Mouse (Mus musculus) yolk sac, embryonic 10.5 days (tissue): ENCODE results near the gene Sgcg.

Experiments
- DNase-seq: peaks from one replicate; pipeline ENCODE4 v3.0.0-alpha.2; 2017; ENCODE audit warnings: low spot score

Gene Sgcg

GRCm38 (mm10) chr14:61232016-61232568, 26.2 kb downstream of the Sgcg start:
- DNase-seq, result no peak

DNA sequence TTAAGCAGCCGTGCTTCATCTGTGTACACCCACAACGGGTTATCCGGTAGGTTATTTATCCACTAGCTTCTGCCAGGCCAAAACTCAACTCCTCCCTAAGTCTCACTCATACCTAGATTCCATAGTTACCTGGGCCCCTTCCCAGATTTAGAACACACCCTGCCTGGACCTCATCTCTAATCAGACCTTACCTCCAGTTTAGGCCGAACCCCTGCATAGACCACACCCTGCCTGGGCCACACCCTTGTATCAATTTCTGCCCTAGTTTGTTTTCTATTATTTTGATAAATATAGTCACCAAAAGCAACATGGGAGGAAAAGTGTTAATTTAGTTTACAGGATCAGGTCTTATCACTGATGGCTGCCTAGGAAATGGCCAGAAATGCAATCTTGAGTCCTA, 28.1 kb downstream of the Sgcg start:
- no peak for DNase-seq

DNA sequence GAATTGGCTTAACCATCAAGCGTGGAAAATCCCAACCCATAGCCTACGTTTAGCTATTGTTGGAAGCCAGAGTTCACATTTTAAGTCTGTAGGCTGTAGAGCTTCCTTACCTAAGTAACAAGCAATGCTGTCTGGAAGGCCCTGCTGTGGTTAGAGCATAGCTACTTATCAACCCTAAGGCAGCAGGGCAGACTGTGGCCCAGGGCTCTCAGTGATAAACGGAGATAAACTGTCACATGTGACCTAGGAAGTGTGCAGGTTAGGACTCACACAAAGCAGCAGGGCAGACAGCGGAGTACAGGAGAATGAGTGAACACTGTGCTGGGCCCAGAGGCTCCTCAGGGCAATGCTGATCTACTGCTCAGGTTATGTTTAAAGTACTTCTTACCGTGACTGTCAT, 28.5 kb downstream of the Sgcg start:
- DNase-seq, result peak; percentile 20

GRCm38 (mm10) chr14:61226151-61226550, 32.1 kb downstream of the Sgcg start:
- DNase-seq, result no peak

GRCm38 (mm10) chr14:61224387-61225077, 33.8 kb downstream of the Sgcg start:
- no peak for DNase-seq

DNA sequence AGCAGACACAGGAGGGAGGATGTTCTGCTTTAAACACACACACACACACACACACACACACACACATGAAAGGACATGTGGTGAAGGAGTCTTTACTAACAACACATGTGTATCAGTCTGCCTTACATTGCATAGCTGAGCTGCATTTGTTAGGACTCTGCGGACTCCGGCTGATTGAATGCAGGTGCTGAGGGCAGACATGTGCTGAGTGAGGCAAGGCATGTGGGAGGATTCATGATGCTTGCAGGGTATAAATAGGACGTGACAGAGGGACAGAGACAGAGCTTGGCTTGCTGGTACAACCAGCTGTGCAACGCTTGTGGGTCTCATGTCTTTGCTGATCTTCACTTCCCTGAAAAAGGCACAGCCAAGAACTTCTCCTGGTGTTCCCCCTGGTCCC, 34.5 kb downstream of the Sgcg start:
- DNase-seq, result no peak

GRCm38 (mm10) chr14:61222506-61222905, 35.8 kb downstream of the Sgcg start:
- no peak for DNase-seq

GRCm38 (mm10) chr14:61221166-61221565, 37.1 kb downstream of the Sgcg start:
- DNase-seq, result no peak

GRCm38 (mm10) chr14:61211754-61212153, 46.5 kb downstream of the Sgcg start:
- DNase-seq, result no peak

DNA sequence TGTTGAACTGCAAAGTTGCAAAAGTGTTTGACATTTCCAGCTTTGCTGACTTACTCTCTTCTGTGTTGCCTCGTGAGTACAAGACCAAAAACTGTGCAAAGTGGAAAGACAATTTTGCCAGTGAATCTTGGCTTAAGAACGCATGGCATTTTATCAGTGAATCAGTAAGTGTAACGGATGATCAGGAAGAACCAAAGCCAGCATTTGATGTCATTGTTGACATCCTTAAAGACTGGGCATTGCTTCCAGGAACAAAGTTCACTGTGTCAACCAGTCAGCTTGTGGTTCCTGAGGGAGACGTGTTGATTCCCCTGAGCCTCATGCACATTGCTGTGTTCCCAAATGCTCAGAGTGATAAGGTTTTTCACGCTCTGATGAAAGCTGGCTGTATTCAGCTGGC, 48.2 kb downstream of the Sgcg start:
- no peak for DNase-seq

- no peak for DNase-seq
Observed at GRCm38 (mm10) chr14:61194416-61194815, 63.9 kb downstream of the Sgcg start.

- DNase-seq, result no peak
Observed at GRCm38 (mm10) chr14:61192326-61192725, 66.0 kb downstream of the Sgcg start.

GRCm38 (mm10) chr14:61191904-61192303, 66.4 kb downstream of the Sgcg start:
- DNase-seq, result no peak

DNA sequence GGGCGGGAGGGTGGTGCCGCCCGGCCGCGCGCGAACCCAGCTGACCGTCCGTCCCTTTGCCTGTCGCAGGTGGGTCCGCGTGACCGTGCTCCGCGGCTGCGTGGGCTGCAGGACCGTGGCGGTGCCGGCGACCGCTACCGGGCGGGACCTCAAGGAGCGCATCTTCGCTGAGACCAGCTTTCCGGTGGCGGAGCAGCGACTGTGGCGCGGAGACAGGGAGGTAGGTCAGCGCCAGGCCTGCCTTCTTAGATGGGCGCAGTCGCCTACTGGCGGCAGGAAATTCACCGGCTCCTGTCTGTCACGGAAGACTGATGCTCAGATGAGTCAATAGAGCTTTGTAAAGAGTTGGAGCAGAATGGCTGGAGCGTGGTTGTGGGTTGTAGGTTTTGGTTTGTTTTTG, 85.1 kb downstream of the Sgcg start:
- no peak for DNase-seq

GRCm38 (mm10) chr14:61172548-61173158, 85.6 kb downstream of the Sgcg start:
- DNase-seq, result peak; percentile 100

DNA sequence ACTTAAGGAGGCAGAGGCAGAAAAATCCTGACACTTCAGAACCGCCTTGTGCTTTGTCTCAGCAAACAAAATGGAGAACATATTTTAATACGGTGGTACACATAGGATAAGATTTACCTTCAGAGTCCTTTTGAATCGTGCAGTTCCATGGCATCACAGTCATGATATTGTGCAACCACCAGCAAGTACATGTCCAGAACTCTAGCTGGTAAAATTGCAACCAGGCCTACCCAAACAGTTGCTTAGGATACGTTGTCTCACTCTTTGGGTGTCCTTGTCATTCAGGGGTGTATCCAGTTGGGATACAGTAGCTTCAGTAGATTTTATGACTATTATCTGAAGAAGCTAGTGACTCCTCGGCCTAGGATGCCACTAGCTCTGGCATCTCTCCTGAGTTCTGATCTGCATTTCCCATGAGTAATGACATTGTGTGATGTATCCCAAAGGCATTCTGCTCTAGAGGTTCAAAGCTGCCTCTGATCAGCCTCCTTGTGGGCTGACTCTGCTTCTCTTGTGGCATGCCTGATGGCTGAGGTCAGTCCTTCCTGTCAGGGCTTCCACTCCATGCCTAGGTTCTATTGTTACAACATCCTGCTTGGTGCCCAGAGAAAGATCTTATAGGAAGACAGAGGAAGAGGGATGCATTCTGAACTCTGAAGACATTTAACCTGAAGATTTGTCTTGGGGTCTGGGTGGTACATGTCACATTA, 86.9 kb downstream of the Sgcg start:
- DNase-seq, result peak; percentile 1
